Mouse (Mus musculus) CH12F3 (cell line): ENCODE data around the gene Bdnf.

ENCODE experiments used
- in situ Hi-C: fragments of 300-500 bp; cut with MboI; formaldehyde crosslinking; loops from 2 replicates; pipeline ENCODE4 v1.14.3; 2020; ENCODE audit warnings: low sequenced_read_pairs

Bdnf gene

GRCm38 (mm10) chr2:109776374-109776773, 101.9 kb downstream of the Bdnf start:
- in situ Hi-C loops, result no loop called here
